Comparison of ENCODE assay signal across 17 mouse cellular contexts in the genomic region with DNA sequence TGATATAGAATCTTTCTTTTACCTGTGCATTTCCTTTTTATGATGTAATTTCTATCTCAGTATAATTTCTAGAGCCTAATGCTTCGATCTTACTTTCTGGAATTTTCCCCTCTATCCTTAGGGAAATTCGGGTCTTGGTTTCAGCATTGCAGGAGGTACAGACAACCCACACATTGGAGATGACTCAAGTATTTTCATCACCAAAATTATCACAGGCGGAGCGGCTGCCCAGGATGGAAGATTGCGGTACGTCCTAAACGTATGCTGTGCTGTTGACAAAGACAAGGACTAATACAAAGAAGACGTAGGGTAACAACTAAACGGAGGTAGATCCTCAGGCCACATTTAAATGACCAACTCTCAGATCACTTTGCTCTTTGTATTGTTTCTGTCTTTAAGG.
"Had no signal": no experiment of that assay in that cellular context is flagged by ENCODE, and none has a peak within 500 bp of the region (broad histone marks: within the 10 kb centered on the region; RNA-seq: fewer than 3 reads in every experiment).

No protein-coding gene starts in this region.

- H3K4me3 ChIP-seq: midbrain, embryonic 10.5 days; midbrain, embryonic 12.5 days; myocyte; neural tube, embryonic 13.5 days; neural tube, embryonic 15.5 days had no signal

- DNase-seq: lung, adult 18-20 months; lung, embryonic 14.5 days; lung, postnatal 10 days; lung, postnatal 4 days; midbrain, embryonic 14.5 days; retina, postnatal 1 day; right cerebral cortex, postnatal 25 days; right cerebral cortex, postnatal 4 days; spleen, adult 18-20 months; thymus, adult 2 months; thymus, postnatal 25 days; thymus, postnatal 4 days had no signal

- H3K27ac ChIP-seq: midbrain, embryonic 10.5 days; midbrain, embryonic 12.5 days; neural tube, embryonic 13.5 days; neural tube, embryonic 15.5 days had no signal
